Mouse (Mus musculus) liver, embryonic 14.5 days (tissue): ENCODE results near the gene Sdhc. TPM values are rescaled to one million over a fixed set of nuclear protein-coding genes. Genes with fewer than 3 reads are reported as not detected.

ENCODE experiments used
- ATAC-seq: fragments of 200-750 bp; cut with Nextera tagmentation; 2 replicates; pipeline ENCODE4 v1.8.0; 2017; ENCODE audit warnings: moderate number of reproducible peaks, mild to moderate bottlenecking, moderate library complexity; ENCODE audit not compliant: insufficient read depth
- DNase-seq, 3 experiments: peaks; one replicate each; pipeline ENCODE4 v3.0.0-alpha.2; 2012 to 2013; ENCODE audit warnings: low read depth in 3 of 3, low spot score in 3 of 3
- H3K27ac ChIP-seq: fragments of 300-500 bp; sonication (generic); 2 replicates; pipeline ENCODE4 v1.5.1; 2014; ENCODE audit warnings: moderate library complexity, mild to moderate bottlenecking, control low read depth, inconsistent platforms
- H3K27me3 ChIP-seq: fragments of 300-500 bp; sonication (generic); 2 replicates; pipeline ENCODE4 v1.6.1; 2014; ENCODE audit warnings: mild to moderate bottlenecking, low read length, moderate library complexity; ENCODE audit not compliant: control insufficient read depth, insufficient read depth
- H3K36me3 ChIP-seq: fragments of 300-500 bp; sonication (generic); replicated peaks from 2 replicates; pipeline ENCODE4 v1.6.1; 2014; ENCODE audit warnings: low read depth; ENCODE audit not compliant: control insufficient read depth, insufficient read depth
- H3K4me1 ChIP-seq, 2 experiments: fragments of 200-500 bp in 1 of 2; fragments of 300-500 bp in 1 of 2; sonication (generic) in 1 of 2; replicated peaks; 2 replicates each; pipeline ENCODE4 v1.6.1; 2012 to 2014; ENCODE audit warnings: antibody characterized with exemption in 1 of 2, inconsistent platforms in 1 of 2, low read length in 1 of 2; ENCODE audit not compliant: control insufficient read depth in 2 of 2, insufficient read depth in 2 of 2
- H3K4me2 ChIP-seq: fragments of 300-500 bp; sonication (generic); 2 replicates; pipeline ENCODE4 v1.6.1; 2014; ENCODE audit warnings: low read depth, mild to moderate bottlenecking, control low read depth, moderate library complexity
- H3K4me3 ChIP-seq, 2 experiments: fragments of 200-500 bp in 1 of 2; fragments of 300-500 bp in 1 of 2; sonication (generic) in 1 of 2; 2 replicates each; pipeline ENCODE4 v1.5.1; 2012 to 2014; ENCODE audit warnings: low read depth in 2 of 2, low read length in 2 of 2, mild to moderate bottlenecking in 2 of 2, control low read depth in 1 of 2, inconsistent platforms in 1 of 2, moderate library complexity in 1 of 2; ENCODE audit not compliant: insufficient read depth in 1 of 2
- H3K9ac ChIP-seq: fragments of 300-500 bp; sonication (generic); replicated peaks from 2 replicates; pipeline ENCODE4 v1.6.1; 2014; ENCODE audit warnings: mild to moderate bottlenecking, control low read depth, moderate library complexity
- H3K9me3 ChIP-seq: fragments of 300-500 bp; sonication (generic); 2 replicates; pipeline ENCODE4 v1.6.1; 2016; ENCODE audit warnings: low read length, mixed read lengths; ENCODE audit not compliant: control insufficient read depth
- CTCF ChIP-seq: IDR thresholded peaks from 2 replicates; pipeline ENCODE4 v1.5.1; 2016; ENCODE audit warnings: antibody characterized with exemption, low read depth, control low read depth
- EP300 ChIP-seq: IDR thresholded peaks from 2 replicates; pipeline ENCODE4 v1.6.1; 2016; ENCODE audit warnings: antibody characterized with exemption, low read depth
- WGBS: fragments of 180-500 bp; shearing (Covaris S2); extraction: QIAGEN DNeasy Blood & Tissue Kit; methylation state at CpG from one replicate; pipeline ENCODE4 v1.1.7; 2014; ENCODE audit not compliant: insufficient replicate concordance; 5-methylcytosine and 5-hydroxymethylcytosine counted together
- polyA plus RNA-seq, 2 experiments: library from polyadenylated mRNA; depleted of rRNA in 1 of 2; stranded (reverse) in 1 of 2; unstranded in 1 of 2; fragments of >200 nt; fragmentation: Nextera tagmentation in 1 of 2; extraction: Ambion mirVana in 1 of 2; gene quantifications; 2 replicates each; pipeline versions ENCODE4 v1.2.1 to v1.2.3; 2012 to 2014

The Sdhc gene
- polyA plus RNA-seq, 2 experiments, result 111 to 147 TPM

- no peak for ATAC-seq
- Histone ChIP-seq H3K9ac (no peak overlapping the region), H3K4me2 (no peak overlapping the region), H3K27me3 (no peaks in the 10 kb centered on the region), H3K4me1 (no peaks in the 10 kb centered on the region), H3K27ac (no peak overlapping the region), H3K4me3 (no peak overlapping the region), H3K36me3 (no peaks in the 10 kb centered on the region), H3K9me3 (no peaks in the 10 kb centered on the region)
- WGBS, result 34% methylated on average over 3 of the region's 3 CpGs
- no peak for DNase-seq
- TF ChIP-seq EP300 (no peak), CTCF (no peak)
Measured at GRCm38 (mm10) chr1:171169913-171170312, 19.5 kb upstream of the Sdhc start.

- no peak for TF ChIP-seq EP300
- TF ChIP-seq CTCF, result no peak
- Histone ChIP-seq H3K9ac (no peak overlapping the region), H3K27ac (no peak overlapping the region), H3K36me3 (no peaks in the 10 kb centered on the region), H3K4me2 (no peak overlapping the region), H3K4me3 (no peak overlapping the region), H3K27me3 (no peaks in the 10 kb centered on the region), H3K9me3 (no peaks in the 10 kb centered on the region), H3K4me1 (no peaks in the 10 kb centered on the region)
- DNase-seq (no peak), ATAC-seq (no peak)
- 69% methylated on average over 12 of the region's 12 CpGs for WGBS
Measured at GRCm38 (mm10) chr1:171168906-171169305, 18.5 kb upstream of the Sdhc start.

GRCm38 (mm10) chr1:171165629-171166345 is 15.4 kb upstream of the Sdhc start:
- Histone ChIP-seq H3K4me3 (no peak overlapping the region), H3K9ac (no peak overlapping the region), H3K27ac (no peak overlapping the region), H3K4me1 (no peaks in the 10 kb centered on the region), H3K4me2 (no peak overlapping the region), H3K27me3 (no peaks in the 10 kb centered on the region), H3K36me3 (no peaks in the 10 kb centered on the region), H3K9me3 (no peaks in the 10 kb centered on the region)
- WGBS, result 33% methylated on average over 5 of the region's 5 CpGs
- DNase-seq, result no peak
- TF ChIP-seq EP300 (no peak), CTCF (no peak)
- no peak for ATAC-seq

GRCm38 (mm10) chr1:171164258-171164657 is 13.9 kb upstream of the Sdhc start:
- no peaks in the 10 kb centered on the region for H3K36me3 ChIP-seq
- 31% methylated on average over 3 of the region's 3 CpGs for WGBS
- H3K27ac ChIP-seq, result no peak overlapping the region
- H3K4me1 ChIP-seq, result no peaks in the 10 kb centered on the region
- no peak overlapping the region for H3K4me3 ChIP-seq
- DNase-seq (no peak), ATAC-seq (no peak)
- peaks cover 8% of the 10 kb centered on the region for H3K27me3 ChIP-seq
- no peak overlapping the region for H3K9ac ChIP-seq
- TF ChIP-seq EP300, result no peak
- TF ChIP-seq CTCF, result peak; percentile 34; the same call in 1 of the 2 replicates
- no peaks in the 10 kb centered on the region for H3K9me3 ChIP-seq
- H3K4me2 ChIP-seq, result no peak overlapping the region

GRCm38 (mm10) chr1:171162526-171162925 is 12.1 kb upstream of the Sdhc start:
- Histone ChIP-seq H3K4me2 (no peak overlapping the region), H3K9me3 (no peaks in the 10 kb centered on the region), H3K4me1 (no peaks in the 10 kb centered on the region), H3K9ac (no peak overlapping the region), H3K27ac (no peak overlapping the region), H3K27me3 (peaks cover 18% of the 10 kb centered on the region), H3K4me3 (no peak overlapping the region), H3K36me3 (no peaks in the 10 kb centered on the region)
- TF ChIP-seq CTCF (no peak), EP300 (no peak)
- no peak for DNase-seq
- 69% methylated on average over 3 of the region's 3 CpGs for whole genome bisulfite sequencing
- no peak for ATAC-seq
